Mouse (Mus musculus) intestine, embryonic 15.5 days (tissue): ENCODE measurements at regions not wholly inside any gene's neighbourhood (a gene's known extent, or its start where the extent isn't known, plus 50 kb on each side); places are given as distances from the start of the nearest gene placed in this dataset.

Source experiments
- ATAC-seq: fragments of 200-750 bp; cut with Nextera tagmentation; 2 replicates; pipeline ENCODE4 v1.8.0; 2017; ENCODE audit warnings: moderate TSS enrichment, moderate library complexity
- H3K27ac ChIP-seq: fragments of 300-500 bp; sonication (generic); 2 replicates; pipeline ENCODE4 v1.5.1; 2015; ENCODE audit warnings: mild to moderate bottlenecking, inconsistent platforms
- H3K27me3 ChIP-seq: fragments of 300-500 bp; sonication (generic); replicated peaks from 2 replicates; pipeline ENCODE4 v1.6.1; 2015; ENCODE audit warnings: inconsistent platforms
- H3K36me3 ChIP-seq: fragments of 300-500 bp; sonication (generic); 2 replicates; pipeline ENCODE4 v1.6.1; 2015; ENCODE audit warnings: inconsistent platforms
- H3K4me1 ChIP-seq: fragments of 300-500 bp; sonication (generic); replicated peaks from 2 replicates; pipeline ENCODE4 v1.6.1; 2015; ENCODE audit warnings: inconsistent platforms
- H3K4me2 ChIP-seq: fragments of 300-500 bp; sonication (generic); replicated peaks from 2 replicates; pipeline ENCODE4 v1.6.1; 2015; ENCODE audit warnings: mild to moderate bottlenecking, inconsistent platforms
- H3K4me3 ChIP-seq: fragments of 300-500 bp; sonication (generic); replicated peaks from 2 replicates; pipeline ENCODE4 v1.5.1; 2015; ENCODE audit warnings: inconsistent platforms
- H3K9ac ChIP-seq: fragments of 300-500 bp; sonication (generic); 2 replicates; pipeline ENCODE4 v1.6.1; 2015; ENCODE audit warnings: inconsistent platforms
- H3K9me3 ChIP-seq: fragments of 300-500 bp; sonication (generic); 2 replicates; pipeline ENCODE4 v1.6.1; 2016; ENCODE audit warnings: inconsistent platforms
- WGBS: fragments of 180-500 bp; shearing (Covaris S2); methylation state at CpG from one replicate; pipeline ENCODE4 v1.1.7; 2015; 5-methylcytosine and 5-hydroxymethylcytosine counted together

DNA sequence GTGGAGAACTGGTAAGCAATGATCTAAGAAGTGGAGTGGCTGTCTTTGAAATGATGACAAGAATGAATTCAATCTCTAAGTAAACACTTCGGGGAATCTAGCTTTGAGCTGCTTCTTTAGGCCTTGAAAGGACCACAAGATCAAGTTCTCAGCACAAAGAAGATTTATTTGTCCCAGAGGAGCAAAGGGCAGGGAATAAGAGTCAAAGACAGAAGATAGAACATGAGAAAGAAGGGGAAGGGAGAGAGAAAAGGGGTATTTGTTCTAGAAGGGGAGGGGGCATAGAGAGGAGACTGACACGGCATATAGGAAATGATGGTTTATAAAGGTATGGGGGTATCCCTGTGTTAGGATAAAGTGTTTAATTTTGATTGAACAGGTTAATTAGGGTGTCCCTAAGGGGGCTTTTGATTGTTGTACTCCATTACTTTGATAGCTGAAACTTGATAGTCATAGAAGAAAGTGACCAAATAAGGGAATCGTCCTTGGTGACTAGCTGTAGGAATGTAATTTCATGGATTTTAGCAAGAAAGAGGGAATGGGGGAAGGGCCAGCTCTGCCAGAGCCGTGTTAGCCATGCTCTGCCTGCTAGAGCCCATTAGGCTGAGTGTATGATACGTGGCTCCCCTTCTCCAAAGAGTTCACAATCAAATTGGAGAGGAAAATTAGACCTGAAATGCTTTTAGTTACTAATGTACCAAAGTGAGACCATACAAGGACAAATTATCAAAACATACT is 531.1 kb upstream of the Tbl1xr1 start:
- Histone ChIP-seq H3K9me3 (no peaks in the 10 kb centered on the region), H3K27me3 (no peaks in the 10 kb centered on the region), H3K4me2 (no peak overlapping the region), H3K4me3 (no peak overlapping the region), H3K4me1 (no peaks in the 10 kb centered on the region), H3K36me3 (no peaks in the 10 kb centered on the region), H3K9ac (no peak overlapping the region), H3K27ac (no peak overlapping the region)
- WGBS: 49% methylated on average over 5 of the region's 5 CpGs
- ATAC-seq: no peak

DNA sequence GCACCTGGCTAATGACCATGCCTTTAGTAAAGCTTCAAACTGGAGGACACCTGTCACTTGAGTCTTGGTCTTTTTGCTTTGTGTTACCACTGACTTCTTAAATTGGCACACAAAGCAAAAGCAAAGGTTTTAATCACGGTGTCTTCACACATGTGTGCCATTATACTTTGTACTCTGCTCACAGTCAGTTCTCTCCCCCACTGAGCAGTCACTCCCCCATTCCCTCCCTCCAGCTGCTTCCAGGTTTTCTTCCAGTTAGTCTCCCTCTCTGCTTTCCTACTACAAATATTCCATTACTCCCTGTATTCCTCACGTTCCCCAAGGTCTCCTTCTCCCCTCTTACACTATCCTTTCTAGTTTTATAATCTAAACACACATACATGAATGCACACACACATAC is 530.0 kb upstream of the Tbl1xr1 start:
- no peaks in the 10 kb centered on the region for H3K27me3 ChIP-seq
- H3K4me2 ChIP-seq: no peak overlapping the region
- H3K36me3 ChIP-seq: no peaks in the 10 kb centered on the region
- H3K27ac ChIP-seq: no peak overlapping the region
- no peaks in the 10 kb centered on the region for H3K9me3 ChIP-seq
- no peak for ATAC-seq
- no peak overlapping the region for H3K4me3 ChIP-seq
- H3K4me1 ChIP-seq: no peaks in the 10 kb centered on the region
- WGBS: 56% methylated on average over 2 of the region's 2 CpGs
- no peak overlapping the region for H3K9ac ChIP-seq

DNA sequence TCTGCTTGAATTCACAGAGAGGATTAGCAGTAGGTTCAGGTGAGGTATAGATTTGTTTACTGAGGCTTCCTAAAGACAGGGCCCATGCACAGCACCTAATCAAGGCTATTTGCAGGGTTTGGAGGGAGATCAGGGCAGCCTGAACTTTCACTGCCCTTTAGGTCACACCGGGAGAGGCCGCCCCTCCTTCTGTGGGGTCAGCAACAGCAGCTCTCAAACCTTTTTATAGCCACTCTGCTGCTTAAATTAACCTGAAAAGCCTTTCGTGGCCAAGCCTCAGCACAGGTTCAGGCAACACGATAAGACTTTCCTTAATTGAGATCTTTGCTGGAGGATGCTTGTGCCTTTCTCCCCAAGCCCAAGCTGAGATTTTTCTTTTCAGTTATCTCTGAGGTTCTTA is 526.8 kb upstream of the Tbl1xr1 start:
- Histone ChIP-seq H3K4me1 (no peaks in the 10 kb centered on the region), H3K9me3 (no peaks in the 10 kb centered on the region), H3K36me3 (no peaks in the 10 kb centered on the region), H3K27me3 (no peaks in the 10 kb centered on the region), H3K4me2 (no peak overlapping the region), H3K27ac (no peak overlapping the region), H3K9ac (no peak overlapping the region), H3K4me3 (no peak overlapping the region)
- no peak for ATAC-seq
- 37% methylated on average over 4 of the region's 4 CpGs for WGBS

DNA sequence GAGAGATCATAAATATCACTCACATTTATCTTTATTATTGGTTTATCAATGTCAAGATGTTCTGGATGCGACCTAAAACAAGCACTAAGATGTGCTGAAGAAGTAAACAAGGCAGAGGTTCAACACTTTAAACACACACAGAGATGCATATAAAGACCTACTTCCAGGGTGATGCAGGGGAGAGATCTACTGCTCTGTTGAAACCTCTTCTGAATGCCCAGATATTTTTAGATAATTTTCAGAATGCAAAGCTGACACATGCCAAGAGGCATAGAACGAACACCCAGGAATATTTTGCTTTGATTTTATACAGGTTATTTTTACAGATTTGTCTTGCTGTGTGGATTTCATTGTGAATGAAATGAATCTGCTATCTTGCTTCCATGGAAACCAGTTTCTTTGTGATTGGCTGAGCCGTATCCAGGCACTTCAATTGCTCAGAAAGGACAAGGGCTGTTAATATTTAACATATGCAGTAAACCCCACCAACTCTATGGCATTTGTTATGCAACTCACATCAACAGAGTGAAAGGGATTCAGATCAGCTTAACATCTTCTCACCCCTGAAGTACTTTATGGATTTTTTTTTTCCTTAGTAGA is 523.2 kb upstream of the Tbl1xr1 start:
- Histone ChIP-seq H3K36me3 (no peaks in the 10 kb centered on the region), H3K4me2 (no peak overlapping the region), H3K27ac (no peak overlapping the region), H3K9me3 (no peaks in the 10 kb centered on the region), H3K4me1 (no peaks in the 10 kb centered on the region), H3K4me3 (no peak overlapping the region), H3K9ac (no peak overlapping the region), H3K27me3 (no peaks in the 10 kb centered on the region)
- peak; percentile 92 for ATAC-seq
- 44% methylated on average over 3 of the region's 3 CpGs for WGBS

DNA sequence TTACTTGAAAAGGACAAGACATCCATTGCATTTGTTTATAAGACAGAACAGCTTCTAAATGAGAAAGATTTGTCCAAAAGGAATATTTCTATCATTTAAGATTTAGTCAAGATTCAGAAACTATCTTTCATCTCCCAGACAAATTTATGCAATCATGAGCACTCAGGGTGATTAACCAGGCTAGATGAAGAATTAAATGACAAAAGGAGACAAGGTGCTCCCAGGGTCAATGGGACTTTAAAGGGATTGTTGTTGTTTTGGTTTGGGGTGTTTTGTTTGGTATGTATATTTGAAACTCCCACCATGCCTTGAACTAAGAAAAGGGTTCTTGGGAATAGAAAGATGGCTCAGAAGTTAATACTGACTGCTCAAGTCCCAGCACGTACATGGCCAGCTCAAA is 522.6 kb upstream of the Tbl1xr1 start:
- Histone ChIP-seq H3K4me3 (no peak overlapping the region), H3K9ac (no peak overlapping the region), H3K9me3 (no peaks in the 10 kb centered on the region), H3K4me1 (no peaks in the 10 kb centered on the region), H3K36me3 (no peaks in the 10 kb centered on the region), H3K4me2 (no peak overlapping the region), H3K27me3 (no peaks in the 10 kb centered on the region), H3K27ac (no peak overlapping the region)
- 80% methylated on average over 1 of the region's 1 CpGs for WGBS
- ATAC-seq: no peak

DNA sequence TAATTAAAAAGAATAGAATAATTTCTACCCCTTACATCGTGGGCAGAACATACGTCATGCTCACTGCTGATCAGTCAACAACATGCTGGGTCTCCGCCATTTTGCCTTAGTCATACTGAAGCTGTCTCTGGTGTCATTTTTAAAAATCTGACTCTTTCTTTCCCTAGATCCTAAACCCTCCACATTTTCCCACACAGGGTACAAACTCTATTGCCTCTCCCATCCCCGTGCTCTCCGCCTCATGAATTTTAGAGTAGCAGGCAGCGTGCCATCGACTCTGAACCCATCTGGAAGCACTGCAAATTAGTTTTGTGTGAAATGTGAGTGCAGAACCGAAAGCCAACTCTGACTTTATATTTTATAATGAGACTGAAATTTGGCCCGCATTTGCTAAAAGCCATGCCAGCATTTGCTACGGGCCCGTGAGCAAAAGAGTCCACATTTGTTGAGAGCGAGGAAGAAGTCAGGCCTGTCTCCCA is 518.5 kb upstream of the Tbl1xr1 start:
- Histone ChIP-seq H3K9ac (no peak overlapping the region), H3K27ac (no peak overlapping the region), H3K9me3 (no peaks in the 10 kb centered on the region), H3K4me3 (no peak overlapping the region), H3K4me2 (no peak overlapping the region), H3K4me1 (no peaks in the 10 kb centered on the region), H3K36me3 (no peaks in the 10 kb centered on the region), H3K27me3 (no peaks in the 10 kb centered on the region)
- no peak for ATAC-seq
- WGBS: 91% methylated on average over 12 of the region's 12 CpGs

DNA sequence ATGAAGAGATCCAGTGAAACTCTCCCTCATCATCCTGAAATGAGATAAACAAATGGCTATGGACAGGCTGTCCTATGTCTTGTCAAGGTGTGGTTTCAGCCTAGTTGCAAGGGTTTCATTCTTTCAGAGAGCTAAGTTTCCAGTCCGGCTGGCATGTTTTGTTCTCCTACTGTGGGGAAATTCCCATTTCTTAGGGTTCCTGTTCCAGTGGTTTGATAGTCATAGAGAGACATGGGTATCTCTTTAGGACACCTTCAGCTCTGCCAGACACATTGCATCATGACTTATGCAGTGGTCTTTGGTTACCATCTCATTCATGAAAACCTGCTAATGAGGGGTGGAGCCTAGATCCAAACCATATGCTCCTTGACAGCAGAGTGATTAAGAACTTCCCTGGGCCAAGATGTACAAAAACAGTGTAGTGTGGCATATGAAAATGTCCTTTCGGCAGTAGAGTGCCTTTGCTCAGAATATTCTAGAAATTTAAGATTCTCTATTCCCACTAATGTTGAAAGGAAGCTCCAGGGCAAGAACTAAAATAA is 513.6 kb upstream of the Tbl1xr1 start:
- H3K4me2 ChIP-seq: no peak overlapping the region
- H3K27me3 ChIP-seq: no peaks in the 10 kb centered on the region
- H3K27ac ChIP-seq: no peak overlapping the region
- ATAC-seq: no peak
- H3K9ac ChIP-seq: no peak overlapping the region
- no peaks in the 10 kb centered on the region for H3K36me3 ChIP-seq
- 94% methylated on average over 2 of the region's 2 CpGs for WGBS
- H3K4me1 ChIP-seq: 0 out of 2 replicates have a peak, but pooled peaks cover 5% of the 10 kb centered on the region
- H3K4me3 ChIP-seq: no peak overlapping the region
- no peaks in the 10 kb centered on the region for H3K9me3 ChIP-seq

DNA sequence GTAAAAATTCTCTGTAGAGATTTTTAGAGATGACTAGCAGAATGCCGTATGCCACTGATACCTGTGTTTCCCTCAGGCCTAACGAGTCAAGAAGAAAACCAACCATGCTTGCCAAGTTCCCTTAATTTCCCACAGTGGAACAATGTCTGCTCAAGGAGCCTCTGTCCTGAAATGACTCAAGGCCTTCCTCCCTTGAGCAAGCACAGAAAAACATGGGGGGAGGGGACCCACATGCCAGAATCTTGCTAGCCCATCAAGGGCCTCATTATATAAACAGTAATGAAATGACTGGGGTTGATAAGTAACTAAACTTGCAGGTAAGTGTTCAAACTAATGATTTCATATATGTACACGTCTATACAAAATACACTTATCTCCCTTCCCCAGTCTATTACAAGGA is 513.0 kb upstream of the Tbl1xr1 start:
- H3K4me3 ChIP-seq: no peak overlapping the region
- ATAC-seq: 0 out of 2 replicates have a peak, but pooled peaks have one; percentile 39
- H3K27ac ChIP-seq: no peak overlapping the region
- 59% methylated on average over 3 of the region's 3 CpGs for WGBS
- H3K4me1 ChIP-seq: 0 out of 2 replicates have a peak, but pooled peaks cover 5% of the 10 kb centered on the region
- no peak overlapping the region for H3K9ac ChIP-seq
- no peaks in the 10 kb centered on the region for H3K9me3 ChIP-seq
- no peaks in the 10 kb centered on the region for H3K36me3 ChIP-seq
- no peaks in the 10 kb centered on the region for H3K27me3 ChIP-seq
- no peak overlapping the region for H3K4me2 ChIP-seq

DNA sequence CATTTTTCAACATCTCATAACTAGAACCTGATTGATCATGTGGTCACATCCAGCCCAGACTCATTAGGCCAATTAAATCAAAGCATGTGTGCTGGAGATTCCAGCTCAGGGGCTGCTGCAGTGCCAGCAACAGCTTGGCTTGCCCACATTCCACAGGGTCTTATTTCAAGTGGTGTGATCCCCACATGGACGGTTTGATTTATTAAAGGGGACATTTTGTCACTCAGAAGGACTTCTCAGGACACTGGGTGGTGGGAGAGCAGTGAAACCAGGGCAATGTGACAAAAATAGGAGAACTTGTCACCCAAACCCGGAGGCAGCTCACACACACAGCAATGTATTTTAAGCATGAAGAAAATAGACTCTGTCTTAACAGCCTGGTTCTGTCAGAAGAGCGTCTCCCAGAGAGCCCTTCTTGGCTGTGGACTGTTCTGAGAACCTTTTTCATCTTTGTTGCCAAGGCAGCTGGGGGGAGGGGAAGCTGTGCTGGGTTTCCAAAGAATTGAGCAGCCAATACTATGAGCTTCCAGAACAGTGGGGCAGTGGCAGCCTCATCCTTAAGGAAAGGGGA is 512.2 kb upstream of the Tbl1xr1 start:
- H3K9me3 ChIP-seq: no peaks in the 10 kb centered on the region
- H3K27ac ChIP-seq: no peak overlapping the region
- no peak overlapping the region for H3K4me2 ChIP-seq
- peak; percentile 43; the same call in 1 of the 2 replicates for ATAC-seq
- no peaks in the 10 kb centered on the region for H3K36me3 ChIP-seq
- H3K4me1 ChIP-seq: 0 out of 2 replicates have a peak, but pooled peaks cover 5% of the 10 kb centered on the region
- WGBS: 20% methylated on average over 3 of the region's 3 CpGs
- H3K27me3 ChIP-seq: no peaks in the 10 kb centered on the region
- no peak overlapping the region for H3K9ac ChIP-seq
- no peak overlapping the region for H3K4me3 ChIP-seq

DNA sequence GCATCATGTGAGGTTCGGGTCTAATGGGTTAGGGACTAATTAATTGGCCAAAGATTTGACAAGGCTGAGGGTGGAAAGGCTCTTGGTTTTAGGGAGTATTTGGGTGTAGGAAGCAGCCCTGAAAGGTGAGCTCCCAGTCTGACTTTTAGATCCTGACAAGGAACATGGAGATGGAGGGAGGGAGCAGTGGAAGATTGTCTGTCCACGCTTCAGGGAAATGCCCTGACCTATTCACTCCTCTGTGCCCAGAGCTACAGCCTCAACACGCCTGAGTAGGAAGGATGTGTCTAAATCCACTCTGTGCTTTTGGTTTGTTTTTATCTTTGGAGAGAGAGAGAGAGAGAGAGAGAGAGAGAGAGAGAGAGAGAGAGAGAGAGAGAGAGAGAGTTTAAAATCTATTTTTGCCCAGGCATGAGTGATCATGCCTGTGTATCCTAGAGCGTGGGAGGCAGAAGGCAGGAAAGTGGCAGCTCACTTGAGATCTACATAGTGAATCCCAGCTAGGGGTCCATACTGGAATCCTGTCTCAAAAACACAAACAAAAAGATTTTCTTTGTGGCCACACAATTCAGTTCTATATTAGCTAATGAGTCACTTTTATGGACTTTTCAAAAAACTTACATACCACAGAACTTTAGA is 511.5 kb upstream of the Tbl1xr1 start:
- Histone ChIP-seq H3K27ac (no peak overlapping the region), H3K9ac (no peak overlapping the region), H3K9me3 (no peaks in the 10 kb centered on the region), H3K36me3 (no peaks in the 10 kb centered on the region), H3K4me3 (no peak overlapping the region), H3K4me2 (no peak overlapping the region), H3K27me3 (no peaks in the 10 kb centered on the region), H3K4me1 (0 out of 2 replicates have a peak, but pooled peaks cover 5% of the 10 kb centered on the region)
- WGBS: 50% methylated on average over 4 of the region's 4 CpGs
- ATAC-seq: no peak

DNA sequence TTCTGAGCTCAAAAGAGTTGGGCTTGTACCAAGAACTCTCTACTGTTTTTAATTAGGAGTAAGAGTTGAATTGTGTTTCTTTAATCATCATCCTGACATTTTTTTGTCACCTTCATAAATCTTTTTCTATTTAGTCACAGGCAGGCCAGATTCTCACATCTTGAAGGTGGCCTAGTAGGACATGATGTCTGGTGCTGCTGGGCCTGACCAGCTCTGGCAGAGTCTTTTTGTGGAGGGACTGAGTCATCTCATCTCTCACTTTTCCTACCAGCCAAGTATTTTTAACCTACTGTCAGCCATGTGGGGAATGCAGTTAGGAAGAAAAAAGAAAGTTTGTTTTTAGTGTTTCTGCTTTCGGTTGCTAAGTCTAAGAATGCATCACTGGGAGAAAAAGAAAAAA is 506.7 kb upstream of the Tbl1xr1 start:
- Histone ChIP-seq H3K9ac (no peak overlapping the region), H3K27me3 (no peaks in the 10 kb centered on the region), H3K27ac (no peak overlapping the region), H3K4me3 (no peak overlapping the region), H3K36me3 (no peaks in the 10 kb centered on the region), H3K4me2 (no peak overlapping the region), H3K4me1 (no peaks in the 10 kb centered on the region), H3K9me3 (no peaks in the 10 kb centered on the region)
- 70% methylated on average over 1 of the region's 1 CpGs for WGBS
- no peak for ATAC-seq

DNA sequence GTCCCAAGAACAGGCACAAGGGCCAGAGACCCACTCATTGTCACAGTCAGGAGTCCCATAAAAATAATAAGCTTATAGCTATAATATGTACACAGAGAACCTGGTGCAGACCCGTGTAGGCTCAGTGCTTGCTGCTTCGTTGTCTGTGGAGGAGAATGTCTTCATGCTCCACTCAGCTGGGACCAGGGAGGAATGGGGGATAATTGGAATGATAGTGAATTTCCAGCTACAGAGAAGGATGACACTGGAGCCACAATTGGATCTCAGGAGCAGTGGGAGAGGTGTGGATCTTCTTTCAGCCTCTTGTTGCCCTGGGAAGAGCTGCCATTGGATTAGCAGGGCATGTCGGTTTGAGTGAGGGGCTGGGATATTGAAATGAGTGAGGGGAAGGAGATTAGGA is 497.8 kb upstream of the Tbl1xr1 start:
- H3K9me3 ChIP-seq: no peaks in the 10 kb centered on the region
- WGBS: 65% methylated on average over 3 of the region's 3 CpGs

More for the DNA sequence above, 497.8 kb upstream of the Tbl1xr1 start:
- H3K36me3 ChIP-seq: no peaks in the 10 kb centered on the region
- H3K9ac ChIP-seq: no peak overlapping the region
- no peak for ATAC-seq
- no peak overlapping the region for H3K4me2 ChIP-seq
- no peaks in the 10 kb centered on the region for H3K4me1 ChIP-seq
- H3K27me3 ChIP-seq: no peaks in the 10 kb centered on the region
- no peak overlapping the region for H3K4me3 ChIP-seq
- H3K27ac ChIP-seq: no peak overlapping the region
